Mouse (Mus musculus): ENCODE data around the gene Magi1. TPM values are rescaled to one million over a fixed set of nuclear protein-coding genes. Genes with fewer than 3 reads are reported as not detected.
A peak's percentile ranks its signal among the peaks of the same experiment; 100 is the strongest.

Magi1 gene
- polyA plus RNA-seq, 1 experiment from 2014 or later = 28.5 TPM

DNA sequence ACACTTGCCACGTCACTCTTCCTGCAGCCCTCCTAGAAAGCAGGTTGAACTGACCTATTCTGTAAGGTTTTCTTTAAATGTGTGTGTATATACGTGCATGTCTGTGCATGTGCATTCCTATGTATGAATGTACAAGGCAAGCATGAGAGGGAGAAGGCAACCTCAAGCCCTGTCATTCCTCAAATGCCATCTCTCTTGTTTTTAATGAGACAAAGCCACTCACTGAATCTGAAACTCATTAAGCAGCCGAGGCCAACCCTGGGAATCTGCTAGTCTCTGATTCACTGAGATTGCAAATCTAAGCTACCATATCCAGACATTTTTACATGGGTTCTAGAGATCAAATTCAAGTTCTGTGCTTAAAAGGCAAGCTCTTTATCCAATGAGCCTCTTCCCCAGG lies 359.7 kb downstream of the Magi1 start:
- Histone ChIP-seq H3K27me3 (ENCODE audit: control insufficient read depth, insufficient read depth, low read length) (no peaks in the 10 kb centered on the region; the same call in 1 of the 2 replicates), H3K27ac (ENCODE audit: low read depth, low read length) (no peak overlapping the region), H3K36me3 (ENCODE audit: control insufficient read depth, insufficient read depth, low read length) (no peaks in the 10 kb centered on the region), H3K9me3 (ENCODE audit: control insufficient read depth, low read length) (no peaks in the 10 kb centered on the region), H3K4me2 (no peak overlapping the region), H3K4me1 (ENCODE audit: control insufficient read depth, insufficient read depth, low read length) (peaks cover 8% of the 10 kb centered on the region), H3K4me3 (ENCODE audit: low read depth, low read length) (no peak overlapping the region), H3K9ac (ENCODE audit: low read length) (no peak overlapping the region)
- WGBS = 58% methylated on average over 3 of the region's 3 CpGs
- DNase-seq (ENCODE audit: low spot score, missing footprints) (no peak), ATAC-seq (ENCODE audit: low FRiP score) (no peak)

GRCm38 (mm10) chr6:93923351-93923750 lies 360.4 kb downstream of the Magi1 start:
- H3K4me2 ChIP-seq = no peak overlapping the region
- 49% methylated on average over 5 of the region's 5 CpGs for WGBS
- H3K4me3 ChIP-seq (ENCODE audit: low read depth, low read length) = no peak overlapping the region
- H3K9me3 ChIP-seq (ENCODE audit: control insufficient read depth, low read length) = no peaks in the 10 kb centered on the region
- H3K27me3 ChIP-seq (ENCODE audit: control insufficient read depth, insufficient read depth, low read length) = no peaks in the 10 kb centered on the region; the same call in 1 of the 2 replicates
- H3K36me3 ChIP-seq (ENCODE audit: control insufficient read depth, insufficient read depth, low read length) = no peaks in the 10 kb centered on the region
- no peak overlapping the region for H3K9ac ChIP-seq (ENCODE audit: low read length)
- H3K4me1 ChIP-seq (ENCODE audit: control insufficient read depth, insufficient read depth, low read length) = peaks cover 8% of the 10 kb centered on the region
- no peak for ATAC-seq (ENCODE audit: low FRiP score)
- H3K27ac ChIP-seq (ENCODE audit: low read depth, low read length) = no peak overlapping the region
- no peak for DNase-seq (ENCODE audit: low spot score, missing footprints)

DNA sequence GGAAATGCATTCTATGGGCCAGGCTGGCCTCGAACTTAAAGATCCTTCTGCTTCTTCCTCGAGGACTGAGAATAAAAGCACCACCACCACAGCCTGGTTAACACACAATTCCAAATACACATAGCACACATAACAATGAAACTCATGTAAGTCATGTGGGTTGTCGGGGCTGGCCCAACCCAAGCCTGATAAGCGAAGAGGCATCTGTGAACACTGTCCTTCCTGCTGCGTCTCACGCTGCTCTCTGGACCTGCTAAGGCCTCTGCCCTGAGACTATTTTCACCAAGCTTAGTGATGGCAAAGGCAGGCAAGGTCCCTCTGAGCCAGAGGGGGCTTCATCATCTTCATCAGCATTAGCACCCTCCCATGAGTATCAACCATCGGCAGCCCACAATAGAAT lies 360.8 kb downstream of the Magi1 start:
- ATAC-seq (ENCODE audit: low FRiP score) (no peak), DNase-seq (ENCODE audit: low spot score, missing footprints) (no peak)
- H3K36me3 ChIP-seq (ENCODE audit: control insufficient read depth, insufficient read depth, low read length) = no peaks in the 10 kb centered on the region
- no peaks in the 10 kb centered on the region; the same call in 1 of the 2 replicates for H3K27me3 ChIP-seq (ENCODE audit: control insufficient read depth, insufficient read depth, low read length)
- H3K9me3 ChIP-seq (ENCODE audit: control insufficient read depth, low read length) = no peaks in the 10 kb centered on the region
- H3K9ac ChIP-seq (ENCODE audit: low read length) = no peak overlapping the region
- no peak overlapping the region for H3K4me3 ChIP-seq (ENCODE audit: low read depth, low read length)
- peaks cover 8% of the 10 kb centered on the region for H3K4me1 ChIP-seq (ENCODE audit: control insufficient read depth, insufficient read depth, low read length)
- H3K4me2 ChIP-seq = no peak overlapping the region
- H3K27ac ChIP-seq (ENCODE audit: low read depth, low read length) = no peak overlapping the region
- 81% methylated on average over 7 of the region's 7 CpGs for WGBS

GRCm38 (mm10) chr6:93913226-93913861 lies 370.4 kb downstream of the Magi1 start:
- Histone ChIP-seq H3K4me3 (ENCODE audit: low read depth, low read length) (peak overlapping the region; percentile 45), H3K27ac (ENCODE audit: low read depth, low read length) (peak overlapping the region; percentile 99), H3K9ac (ENCODE audit: low read length) (peak overlapping the region; percentile 76), H3K4me2 (peak overlapping the region; percentile 57), H3K9me3 (ENCODE audit: control insufficient read depth, low read length) (no peaks in the 10 kb centered on the region), H3K36me3 (ENCODE audit: control insufficient read depth, insufficient read depth, low read length) (no peaks in the 10 kb centered on the region), H3K27me3 (ENCODE audit: control insufficient read depth, insufficient read depth, low read length) (no peaks in the 10 kb centered on the region), H3K4me1 (ENCODE audit: control insufficient read depth, insufficient read depth, low read length) (peaks cover 30% of the 10 kb centered on the region)
- 1% methylated on average over 22 of the region's 22 CpGs for WGBS
- ATAC-seq (ENCODE audit: low FRiP score) (peak; percentile 61), DNase-seq (ENCODE audit: low spot score, missing footprints) (peak; percentile 98)

DNA sequence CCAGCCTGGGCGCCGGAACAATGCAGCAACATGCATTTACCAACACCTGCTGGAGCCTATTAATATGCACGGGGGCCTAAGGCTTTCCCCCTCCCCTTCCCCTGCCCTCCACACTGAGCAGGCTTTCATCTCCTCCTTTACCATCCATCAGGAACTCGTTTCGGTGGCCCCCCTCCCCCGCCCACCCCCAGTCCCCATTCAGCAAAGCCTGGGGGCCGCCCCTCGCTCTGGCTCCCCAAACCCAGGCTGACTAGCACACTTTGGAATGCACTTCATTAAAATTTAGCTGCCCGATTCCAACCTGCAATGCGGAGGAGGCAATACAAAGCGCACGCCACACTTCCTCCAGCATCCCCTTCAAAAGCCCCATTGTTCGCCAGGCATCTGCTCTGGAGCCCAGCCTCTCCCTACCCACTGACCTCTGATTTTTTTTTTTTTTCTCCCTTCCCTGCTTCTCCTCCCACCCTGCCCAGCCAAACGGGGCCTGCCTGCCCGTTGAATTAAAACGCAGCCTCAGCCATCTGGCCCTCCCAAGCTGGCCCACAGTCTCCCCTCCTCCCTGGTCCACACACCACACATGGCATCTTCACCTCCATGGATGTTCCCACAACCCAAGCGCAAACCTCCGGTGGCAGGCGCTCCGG lies 371.0 kb downstream of the Magi1 start:
- under 1% methylated on average over 20 of the region's 20 CpGs for WGBS
- Histone ChIP-seq H3K27me3 (ENCODE audit: control insufficient read depth, insufficient read depth, low read length) (no peaks in the 10 kb centered on the region), H3K4me2 (peak overlapping the region; percentile 57), H3K4me3 (ENCODE audit: low read depth, low read length) (peak overlapping the region; percentile 45), H3K4me1 (ENCODE audit: control insufficient read depth, insufficient read depth, low read length) (peaks cover 30% of the 10 kb centered on the region), H3K9me3 (ENCODE audit: control insufficient read depth, low read length) (no peaks in the 10 kb centered on the region), H3K27ac (ENCODE audit: low read depth, low read length) (peak overlapping the region; percentile 99), H3K9ac (ENCODE audit: low read length) (peak overlapping the region; percentile 76), H3K36me3 (ENCODE audit: control insufficient read depth, insufficient read depth, low read length) (no peaks in the 10 kb centered on the region)
- ATAC-seq (ENCODE audit: low FRiP score) (peak; percentile 92), DNase-seq (ENCODE audit: low spot score, missing footprints) (peak; percentile 97)

GRCm38 (mm10) chr6:93912003-93912581 lies 371.6 kb downstream of the Magi1 start:
- peak; percentile 96 for DNase-seq (ENCODE audit: low spot score, missing footprints)
- H3K4me1 ChIP-seq (ENCODE audit: control insufficient read depth, insufficient read depth, low read length) = peaks cover 30% of the 10 kb centered on the region
- H3K36me3 ChIP-seq (ENCODE audit: control insufficient read depth, insufficient read depth, low read length) = no peaks in the 10 kb centered on the region

DNA sequence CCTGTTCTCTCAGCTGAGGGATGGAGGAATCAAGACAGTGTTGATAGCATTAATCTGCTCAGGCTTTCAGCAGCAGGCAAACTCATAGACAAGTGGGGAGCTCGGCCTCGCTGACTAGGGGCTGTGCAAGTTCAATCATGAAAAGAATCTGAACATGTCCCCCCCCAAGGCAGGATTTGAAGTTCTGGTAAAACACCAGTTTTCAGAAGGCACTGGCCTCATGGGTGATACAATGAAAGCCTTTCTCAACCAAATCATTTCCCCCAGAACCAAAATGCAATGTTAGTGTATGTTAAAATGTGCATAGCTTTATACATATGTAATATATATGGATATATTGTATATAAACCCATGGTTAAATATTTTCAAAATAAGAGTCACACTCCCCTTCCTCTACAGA lies 372.3 kb downstream of the Magi1 start:
- H3K4me1 ChIP-seq (ENCODE audit: control insufficient read depth, insufficient read depth, low read length) = peaks cover 30% of the 10 kb centered on the region

More at GRCm38 (mm10) chr6:93912003-93912581, 371.6 kb downstream of the Magi1 start:
- Histone ChIP-seq H3K27me3 (ENCODE audit: control insufficient read depth, insufficient read depth, low read length) (no peaks in the 10 kb centered on the region), H3K4me3 (ENCODE audit: low read depth, low read length) (peak overlapping the region; percentile 45), H3K27ac (ENCODE audit: low read depth, low read length) (peak overlapping the region; percentile 99), H3K9me3 (ENCODE audit: control insufficient read depth, low read length) (no peaks in the 10 kb centered on the region), H3K9ac (ENCODE audit: low read length) (peak overlapping the region; percentile 76), H3K4me2 (peak overlapping the region; percentile 57)
- peak; percentile 10 for ATAC-seq (ENCODE audit: low FRiP score)
- WGBS = 2% methylated on average over 8 of the region's 8 CpGs

GRCm38 (mm10) chr6:93909976-93910375 lies 373.7 kb downstream of the Magi1 start:
- Histone ChIP-seq H3K4me2 (peak overlapping the region; percentile 57; the same call in 1 of the 2 replicates), H3K36me3 (ENCODE audit: control insufficient read depth, insufficient read depth, low read length) (no peaks in the 10 kb centered on the region), H3K9me3 (ENCODE audit: control insufficient read depth, low read length) (no peaks in the 10 kb centered on the region), H3K4me3 (ENCODE audit: low read depth, low read length) (0 out of 2 replicates have a peak overlapping the region, but pooled peaks have one; percentile 4), H3K9ac (ENCODE audit: low read length) (peak overlapping the region; percentile 9; the same call in 1 of the 2 replicates), H3K27ac (ENCODE audit: low read depth, low read length) (no peak overlapping the region), H3K27me3 (ENCODE audit: control insufficient read depth, insufficient read depth, low read length) (no peaks in the 10 kb centered on the region), H3K4me1 (ENCODE audit: control insufficient read depth, insufficient read depth, low read length) (peaks cover 28% of the 10 kb centered on the region)
- WGBS = 86% methylated on average over 4 of the region's 4 CpGs
- no peak for DNase-seq (ENCODE audit: low spot score, missing footprints)
- ATAC-seq (ENCODE audit: low FRiP score) = no peak

More for the DNA sequence above, 372.3 kb downstream of the Magi1 start:
- peak overlapping the region; percentile 76 for H3K9ac ChIP-seq (ENCODE audit: low read length)
- H3K27ac ChIP-seq (ENCODE audit: low read depth, low read length) = peak overlapping the region; percentile 99
- no peaks in the 10 kb centered on the region for H3K27me3 ChIP-seq (ENCODE audit: control insufficient read depth, insufficient read depth, low read length)
- WGBS = 21% methylated on average over 2 of the region's 2 CpGs
- H3K9me3 ChIP-seq (ENCODE audit: control insufficient read depth, low read length) = no peaks in the 10 kb centered on the region
- DNase-seq (ENCODE audit: low spot score, missing footprints) (peak; percentile 91), ATAC-seq (ENCODE audit: low FRiP score) (no peak)
- H3K4me2 ChIP-seq = peak overlapping the region; percentile 57
- no peaks in the 10 kb centered on the region for H3K36me3 ChIP-seq (ENCODE audit: control insufficient read depth, insufficient read depth, low read length)
- peak overlapping the region; percentile 45 for H3K4me3 ChIP-seq (ENCODE audit: low read depth, low read length)

DNA sequence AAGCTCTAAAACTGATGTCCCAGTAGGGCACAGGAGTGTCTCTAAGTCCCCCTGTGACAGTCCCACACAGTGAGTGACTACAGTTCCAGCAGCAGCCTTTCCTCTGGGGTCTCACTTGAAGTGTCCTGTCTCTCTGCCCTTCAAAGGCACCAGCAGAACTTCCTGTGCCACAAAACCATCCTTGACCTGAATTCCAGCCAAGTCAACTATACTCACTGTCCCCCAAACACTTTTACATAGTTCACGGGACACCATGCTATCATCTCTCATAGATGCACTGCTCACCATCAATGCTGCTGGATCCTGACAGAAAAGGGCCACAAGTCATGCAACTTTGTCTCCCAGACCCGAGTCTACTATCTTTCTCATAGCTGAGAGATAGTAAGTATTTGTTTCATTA lies 378.7 kb downstream of the Magi1 start:
- Histone ChIP-seq H3K27me3 (ENCODE audit: control insufficient read depth, insufficient read depth, low read length) (no peaks in the 10 kb centered on the region), H3K4me3 (ENCODE audit: low read depth, low read length) (no peak overlapping the region), H3K4me1 (ENCODE audit: control insufficient read depth, insufficient read depth, low read length) (peaks cover under 1% of the 10 kb centered on the region), H3K27ac (ENCODE audit: low read depth, low read length) (no peak overlapping the region), H3K36me3 (ENCODE audit: control insufficient read depth, insufficient read depth, low read length) (no peaks in the 10 kb centered on the region), H3K9me3 (ENCODE audit: control insufficient read depth, low read length) (no peaks in the 10 kb centered on the region), H3K4me2 (no peak overlapping the region), H3K9ac (ENCODE audit: low read length) (no peak overlapping the region)
- no peak for DNase-seq (ENCODE audit: low spot score, missing footprints)
- WGBS = 90% methylated on average over 2 of the region's 2 CpGs
- ATAC-seq (ENCODE audit: low FRiP score) = no peak
